ENCODE assay signal across 14 mouse cellular contexts in the genomic region with DNA sequence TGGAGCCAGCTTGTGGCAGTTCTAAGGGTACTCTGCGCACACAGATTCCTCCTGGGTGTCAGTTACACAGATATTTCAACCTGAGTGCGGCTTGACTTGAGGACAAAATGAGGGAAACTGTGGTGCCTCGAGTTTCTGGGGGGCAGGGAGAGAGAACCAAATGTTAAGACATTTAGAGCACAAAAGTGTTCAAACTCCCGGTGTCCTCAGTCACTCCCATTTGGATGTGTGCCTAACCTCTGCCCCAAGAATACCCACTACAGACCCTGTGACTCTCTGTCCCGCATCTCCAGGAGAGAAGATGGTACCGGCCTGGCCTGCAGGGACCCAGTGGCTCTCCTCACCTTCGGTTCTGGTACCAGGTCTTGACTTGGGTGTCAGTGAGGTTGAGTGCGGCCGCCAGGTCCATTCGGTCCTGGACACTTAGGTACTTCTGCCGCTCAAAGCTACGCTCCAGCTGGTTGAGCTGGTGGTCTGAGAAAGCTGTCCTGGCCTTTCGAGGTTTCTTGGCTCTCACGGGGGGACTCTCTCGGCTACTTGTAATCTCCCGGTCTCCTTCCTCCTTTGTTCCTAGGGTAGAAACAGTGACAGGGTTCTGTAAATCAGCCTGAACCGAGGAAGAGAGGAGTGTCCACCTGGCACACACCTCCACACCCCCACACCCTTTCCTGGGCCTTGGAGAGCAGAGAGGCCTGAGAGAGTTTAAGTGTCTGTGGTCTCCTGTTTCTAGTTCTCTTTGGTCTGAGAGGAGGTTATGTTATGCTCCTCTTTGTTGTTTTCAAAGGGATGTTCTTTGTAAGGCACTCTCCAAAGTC. TPM values are rescaled to one million over a fixed set of nuclear protein-coding genes. Genes with fewer than 3 reads are reported as not detected.
DNase-seq lines count a peak whose midpoint lies in the region; ATAC-seq lines count a peak whose summit lies in the region.
"Had no signal": no experiment of that assay in that cellular context is flagged by ENCODE, and none has a peak within 500 bp of the region (broad histone marks: within the 10 kb centered on the region; RNA-seq: fewer than 3 reads in every experiment).

No protein-coding gene starts in this region.

- peak; percentile 45 to 62 for DNase-seq in cerebellum, postnatal 10 days
- peak; percentile 51 for DNase-seq in limb, embryonic 10.5 days (ENCODE audit: low spot score)
- DNase-seq in adrenal gland, adult 2 months = no peak
- DNase-seq in B cell, adult 2 months = no peak
- DNase-seq: lung, postnatal 4 days; right cerebral cortex, postnatal 25 days had no signal

- H3K27ac ChIP-seq in forebrain, embryonic 12.5 days = peak overlapping the region; percentile 80
- H3K27ac ChIP-seq in limb, embryonic 10.5 days = no peak overlapping the region
- peak overlapping the region; percentile 29 for H3K27ac ChIP-seq in neural tube, embryonic 13.5 days (replicated peaks)
- H3K27ac ChIP-seq in kidney, embryonic 15.5 days = no peak overlapping the region
- H3K27ac ChIP-seq: embryonic facial prominence, embryonic 13.5 days; liver, embryonic 14.5 days; stomach, embryonic 15.5 days had no signal

- no peak for ATAC-seq in forebrain, embryonic 12.5 days (ENCODE audit: low FRiP score)
- ATAC-seq in neural tube, embryonic 13.5 days (ENCODE audit: low read depth) = no peak
- ATAC-seq in kidney, embryonic 15.5 days (replicated peaks; ENCODE audit: low FRiP score) = no peak
- ATAC-seq: intestine, postnatal 0 days had no signal

- peaks cover 45% of the 10 kb centered on the region for H3K4me1 ChIP-seq in forebrain, embryonic 12.5 days
- peaks cover 53% of the 10 kb centered on the region for H3K4me1 ChIP-seq in limb, embryonic 10.5 days
- H3K4me1 ChIP-seq in neural tube, embryonic 13.5 days (replicated peaks) = peaks cover 35% of the 10 kb centered on the region
- peaks cover 38% of the 10 kb centered on the region for H3K4me1 ChIP-seq in kidney, embryonic 15.5 days

- peak overlapping the region; percentile 38 for H3K4me3 ChIP-seq in forebrain, embryonic 12.5 days (replicated peaks)
- no peak overlapping the region for H3K4me3 ChIP-seq in limb, embryonic 10.5 days
- H3K4me3 ChIP-seq in neural tube, embryonic 13.5 days = peak overlapping the region; percentile 24
- no peak overlapping the region for H3K4me3 ChIP-seq in kidney, embryonic 15.5 days (replicated peaks)
- H3K4me3 ChIP-seq: embryonic facial prominence, embryonic 13.5 days; heart, embryonic 12.5 days; stomach, embryonic 15.5 days had no signal

- WGBS in forebrain, embryonic 12.5 days = 1% methylated on average over 17 of the region's 17 CpGs
- 2% methylated on average over 17 of the region's 17 CpGs for WGBS in limb, embryonic 10.5 days
- 1% methylated on average over 17 of the region's 17 CpGs for WGBS in neural tube, embryonic 13.5 days
- 2% methylated on average over 17 of the region's 17 CpGs for WGBS in kidney, embryonic 15.5 days

- H3K27me3 ChIP-seq in forebrain, embryonic 12.5 days = peaks cover 92% of the 10 kb centered on the region
- peaks cover 100% of the 10 kb centered on the region for H3K27me3 ChIP-seq in limb, embryonic 10.5 days (ENCODE audit: low read depth, poor library complexity, severe bottlenecking)
- H3K27me3 ChIP-seq in neural tube, embryonic 13.5 days = peaks cover 94% of the 10 kb centered on the region
- H3K27me3 ChIP-seq in kidney, embryonic 15.5 days = peaks cover 94% of the 10 kb centered on the region

- H3K9ac ChIP-seq in forebrain, embryonic 12.5 days = peak overlapping the region; percentile 59
- peak overlapping the region; percentile 1; the same call in 1 of the 2 replicates for H3K9ac ChIP-seq in neural tube, embryonic 13.5 days
- no peak overlapping the region for H3K9ac ChIP-seq in kidney, embryonic 15.5 days
- H3K9ac ChIP-seq: embryonic facial prominence, embryonic 13.5 days; heart, embryonic 12.5 days; liver, embryonic 14.5 days; stomach, embryonic 15.5 days had no signal

- no peaks in the 10 kb centered on the region for H3K36me3 ChIP-seq in forebrain, embryonic 12.5 days (replicated peaks)
- H3K36me3 ChIP-seq in limb, embryonic 10.5 days = no peaks in the 10 kb centered on the region
- no peaks in the 10 kb centered on the region for H3K36me3 ChIP-seq in neural tube, embryonic 13.5 days
- H3K36me3 ChIP-seq in kidney, embryonic 15.5 days = no peaks in the 10 kb centered on the region
- H3K36me3 ChIP-seq: embryonic facial prominence, embryonic 13.5 days; heart, embryonic 12.5 days; stomach, embryonic 15.5 days had no signal

- H3K4me2 ChIP-seq in forebrain, embryonic 12.5 days = peak overlapping the region; percentile 47
- no peak overlapping the region for H3K4me2 ChIP-seq in neural tube, embryonic 13.5 days
- no peak overlapping the region for H3K4me2 ChIP-seq in kidney, embryonic 15.5 days
- H3K4me2 ChIP-seq: embryonic facial prominence, embryonic 13.5 days; heart, embryonic 12.5 days; stomach, embryonic 15.5 days had no signal

- H3K9me3 ChIP-seq in forebrain, embryonic 12.5 days = no peaks in the 10 kb centered on the region
- no peaks in the 10 kb centered on the region for H3K9me3 ChIP-seq in limb, embryonic 10.5 days (replicated peaks)
- no peaks in the 10 kb centered on the region for H3K9me3 ChIP-seq in neural tube, embryonic 13.5 days
- H3K9me3 ChIP-seq in kidney, embryonic 15.5 days (replicated peaks) = no peaks in the 10 kb centered on the region
- H3K9me3 ChIP-seq: embryonic facial prominence, embryonic 13.5 days; heart, embryonic 12.5 days; stomach, embryonic 15.5 days had no signal

RNA-seq across cellular contexts. Expression of a gene that starts 2.7 kb away (rescaled TPM):
- polyA plus RNA-seq in forebrain, embryonic 12.5 days (2016; fragmentation: Nextera tagmentation; extraction: Ambion mirVana) = 6.2 and 7.6 TPM in 2 replicates
- polyA plus RNA-seq in limb, embryonic 10.5 days (2016; fragmentation: Nextera tagmentation; extraction: Ambion mirVana) = not detected in 2 replicates
- 2.3 and 2.9 TPM in 2 replicates for polyA plus RNA-seq in neural tube, embryonic 13.5 days (2015; fragmentation: Nextera tagmentation; extraction: Ambion mirVana)
- not detected for total RNA-seq in adrenal gland, adult 2 months (2021)
- not detected in 2 replicates for polyA plus RNA-seq in adrenal gland, adult 2 months (2012; rRNA removed)
- polyA plus RNA-seq in kidney, embryonic 15.5 days (2015; fragmentation: Nextera tagmentation; extraction: Ambion mirVana) = not detected in 2 replicates
- polyA plus RNA-seq: embryonic facial prominence, embryonic 13.5 days; heart, embryonic 12.5 days; intestine, postnatal 0 days; stomach, embryonic 15.5 days had no signal

Comparison
In these comparisons a context has a peak if more than half of its experiments do, and no peak if none do; other contexts are left out.
1. DNase-seq: peak in cerebellum, postnatal 10 days (2 of 2) and limb, embryonic 10.5 days (single experiment); none in adrenal gland, adult 2 months (single experiment) and B cell, adult 2 months (0 of 2).
2. H3K27ac ChIP-seq: peak in forebrain, embryonic 12.5 days (single experiment) and neural tube, embryonic 13.5 days (single experiment); none in limb, embryonic 10.5 days (single experiment) and kidney, embryonic 15.5 days (single experiment).
3. H3K4me3 ChIP-seq: peak in forebrain, embryonic 12.5 days (single experiment) and neural tube, embryonic 13.5 days (single experiment); none in limb, embryonic 10.5 days (single experiment) and kidney, embryonic 15.5 days (single experiment).